Mouse (Mus musculus) neural tube, embryonic 14.5 days (tissue): ENCODE data around the gene Thada. TPM values are rescaled to one million over a fixed set of nuclear protein-coding genes. Genes with fewer than 3 reads are reported as not detected.
"Not testable (repeated sequence)": the region's sequence is repeated elsewhere in the genome, so short reads cannot be mapped to it uniquely, and the experiment has no call there.

Source experiments
- ATAC-seq: fragments of 200-750 bp; cut with Nextera tagmentation; 2 replicates; pipeline ENCODE4 v1.8.0; 2017; ENCODE audit warnings: low read depth, mild to moderate bottlenecking, moderate TSS enrichment, moderate library complexity
- H3K27ac ChIP-seq: fragments of 300-500 bp; sonication (generic); 2 replicates; pipeline ENCODE4 v1.5.1; 2014; ENCODE audit warnings: low read depth, mild to moderate bottlenecking, control low read depth, low read length, moderate library complexity, mixed read lengths
- H3K27me3 ChIP-seq: fragments of 300-500 bp; sonication (generic); 2 replicates; pipeline ENCODE4 v1.6.1; 2014; ENCODE audit warnings: low read length; ENCODE audit not compliant: control insufficient read depth, insufficient read depth
- H3K36me3 ChIP-seq: fragments of 300-500 bp; sonication (generic); 2 replicates; pipeline ENCODE4 v1.6.1; 2014; ENCODE audit warnings: low read length, mixed read lengths; ENCODE audit not compliant: control insufficient read depth, insufficient read depth
- H3K4me1 ChIP-seq: fragments of 300-500 bp; sonication (generic); 2 replicates; pipeline ENCODE4 v1.6.1; 2014; ENCODE audit warnings: low read length; ENCODE audit not compliant: control insufficient read depth, insufficient read depth
- H3K4me2 ChIP-seq: fragments of 300-500 bp; sonication (generic); 2 replicates; pipeline ENCODE4 v1.6.1; 2014; ENCODE audit warnings: mild to moderate bottlenecking, low read depth, low read length, control low read depth
- H3K4me3 ChIP-seq: fragments of 300-500 bp; sonication (generic); 2 replicates; pipeline ENCODE4 v1.5.1; 2014; ENCODE audit warnings: low read depth, low read length, control low read depth, mixed read lengths
- H3K9ac ChIP-seq: fragments of 300-500 bp; sonication (generic); replicated peaks from 2 replicates; pipeline ENCODE4 v1.6.1; 2014; ENCODE audit warnings: low read depth, mild to moderate bottlenecking, control low read depth, low read length, mixed read lengths
- H3K9me3 ChIP-seq: fragments of 300-500 bp; sonication (generic); 2 replicates; pipeline ENCODE4 v1.6.1; 2016; ENCODE audit warnings: low read length; ENCODE audit not compliant: control insufficient read depth
- WGBS: fragments of 180-500 bp; shearing (Covaris S2); extraction: QIAGEN DNeasy Blood & Tissue Kit; methylation state at CpG from one replicate; pipeline ENCODE4 v1.1.7; 2014; 5-methylcytosine and 5-hydroxymethylcytosine counted together
- polyA plus RNA-seq: library from polyadenylated mRNA; unstranded; fragments of >200 nt; fragmentation: Nextera tagmentation; extraction: Ambion mirVana; gene quantifications from 2 replicates; pipeline ENCODE4 v1.2.1, GENCODE M21; 2014

The Thada gene
- polyA plus RNA-seq, 1 experiment from 2014 or later: 12.8 TPM

DNA sequence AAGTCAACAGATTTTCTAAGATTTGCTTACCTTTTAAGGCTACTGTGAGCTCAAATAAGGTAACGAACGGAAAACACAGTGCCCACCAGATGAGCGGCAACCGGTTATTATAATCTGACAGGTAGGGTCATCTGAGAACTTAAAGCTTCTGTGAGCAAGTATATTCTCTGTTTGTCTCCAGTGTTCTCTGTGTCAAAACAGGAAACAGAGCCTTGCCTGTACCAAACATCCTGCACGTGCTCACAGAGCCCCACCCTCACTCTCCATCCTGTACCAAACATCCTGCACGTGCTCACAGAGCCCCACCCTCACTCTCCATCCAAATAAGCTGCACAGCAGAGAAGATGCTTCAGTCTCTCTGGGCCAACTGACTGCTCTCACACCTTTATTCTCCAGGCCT lies 152.5 kb downstream of the Thada start:
- ATAC-seq: no peak

GRCm38 (mm10) chr17:84306151-84306550 lies 159.9 kb downstream of the Thada start:
- Histone ChIP-seq H3K4me2 (no peak overlapping the region), H3K9ac (no peak overlapping the region), H3K36me3 (peaks cover 4% of the 10 kb centered on the region; the same call in 1 of the 2 replicates), H3K9me3 (no peaks in the 10 kb centered on the region), H3K4me3 (no peak overlapping the region), H3K27ac (no peak overlapping the region), H3K4me1 (no peaks in the 10 kb centered on the region), H3K27me3 (no peaks in the 10 kb centered on the region)
- ATAC-seq: no peak
- 92% methylated on average over 1 of the region's 1 CpGs for WGBS

More for the DNA sequence above, 152.5 kb downstream of the Thada start:
- Histone ChIP-seq H3K27me3 (no peaks in the 10 kb centered on the region), H3K4me3 (no peak overlapping the region), H3K9ac (no peak overlapping the region), H3K4me2 (no peak overlapping the region), H3K9me3 (no peaks in the 10 kb centered on the region), H3K27ac (no peak overlapping the region), H3K4me1 (peaks cover 2% of the 10 kb centered on the region; the same call in 1 of the 2 replicates), H3K36me3 (no peaks in the 10 kb centered on the region)
- 93% methylated on average over 6 of the region's 6 CpGs for WGBS

- Histone ChIP-seq H3K9me3 (no peaks in the 10 kb centered on the region), H3K9ac (no peak overlapping the region), H3K4me3 (no peak overlapping the region), H3K27ac (no peak overlapping the region), H3K36me3 (peaks cover 4% of the 10 kb centered on the region; the same call in 1 of the 2 replicates), H3K4me2 (no peak overlapping the region), H3K4me1 (no peaks in the 10 kb centered on the region), H3K27me3 (no peaks in the 10 kb centered on the region)
- ATAC-seq: no peak
- WGBS: 96% methylated on average over 5 of the region's 5 CpGs
These were observed 160.9 kb downstream of the Thada start for GRCm38 (mm10) chr17:84305074-84305473.

GRCm38 (mm10) chr17:84304141-84304540 lies 161.9 kb downstream of the Thada start:
- Histone ChIP-seq H3K4me2 (no peak overlapping the region), H3K9ac (no peak overlapping the region), H3K9me3 (no peaks in the 10 kb centered on the region), H3K4me3 (no peak overlapping the region), H3K4me1 (no peaks in the 10 kb centered on the region), H3K27me3 (no peaks in the 10 kb centered on the region), H3K27ac (no peak overlapping the region), H3K36me3 (peaks cover 4% of the 10 kb centered on the region; the same call in 1 of the 2 replicates)
- no peak for ATAC-seq
- WGBS: 88% methylated on average over 5 of the region's 5 CpGs

DNA sequence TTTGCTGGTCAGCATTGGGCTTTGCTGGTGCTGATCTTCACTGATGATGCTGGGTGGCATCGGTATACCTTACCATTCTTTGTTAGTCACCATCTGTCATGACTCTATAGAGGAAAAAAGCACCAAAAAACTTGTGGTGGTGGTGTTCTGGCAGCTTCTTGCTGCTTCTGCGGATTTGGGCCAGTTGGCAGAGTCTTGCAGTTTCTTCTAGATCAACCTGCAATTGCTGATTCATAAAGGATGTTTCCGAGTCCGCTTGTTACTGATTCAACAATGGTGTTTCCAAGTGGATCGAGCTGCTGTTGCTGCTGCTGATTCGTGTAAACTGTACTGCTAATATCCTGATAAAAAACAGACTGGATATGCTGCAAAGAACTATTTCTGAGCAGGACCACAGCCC lies 168.0 kb downstream of the Thada start:
- ATAC-seq: no peak
- Histone ChIP-seq H3K4me3 (no peak overlapping the region), H3K9me3 (no peaks in the 10 kb centered on the region), H3K9ac (no peak overlapping the region), H3K4me2 (no peak overlapping the region), H3K4me1 (no peaks in the 10 kb centered on the region), H3K27ac (no peak overlapping the region), H3K27me3 (no peaks in the 10 kb centered on the region), H3K36me3 (0 out of 2 replicates have a peak, but pooled peaks cover 4% of the 10 kb centered on the region)
- WGBS: 92% methylated on average over 6 of the region's 6 CpGs

DNA sequence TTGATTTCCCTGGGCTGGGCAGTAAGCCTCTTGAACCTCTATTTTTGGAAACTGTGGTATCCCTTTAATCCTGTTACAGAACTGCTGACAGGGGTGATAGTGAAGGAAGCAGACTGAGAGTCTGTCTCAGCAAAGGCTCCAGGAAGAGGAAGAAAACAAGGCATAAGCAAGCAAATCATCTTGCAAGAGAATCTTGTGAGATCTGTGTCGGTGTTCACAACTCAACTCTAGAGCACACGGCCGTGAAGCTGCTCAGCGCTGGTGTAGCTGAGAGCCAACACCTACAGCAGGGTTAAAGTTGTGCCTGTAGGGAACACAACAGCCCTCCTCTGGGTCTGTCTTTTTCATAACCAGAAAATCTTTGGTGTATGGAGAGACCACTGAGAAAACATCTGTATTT lies 172.8 kb downstream of the Thada start:
- no peak overlapping the region for H3K4me2 ChIP-seq
- H3K27me3 ChIP-seq: no peaks in the 10 kb centered on the region
- 88% methylated on average over 4 of the region's 4 CpGs for WGBS
- H3K9ac ChIP-seq: no peak overlapping the region
- H3K4me3 ChIP-seq: no peak overlapping the region
- no peaks in the 10 kb centered on the region for H3K9me3 ChIP-seq
- no peak overlapping the region for H3K27ac ChIP-seq
- H3K4me1 ChIP-seq: no peaks in the 10 kb centered on the region
- no peak for ATAC-seq
- 0 out of 2 replicates have a peak, but pooled peaks cover 4% of the 10 kb centered on the region for H3K36me3 ChIP-seq

DNA sequence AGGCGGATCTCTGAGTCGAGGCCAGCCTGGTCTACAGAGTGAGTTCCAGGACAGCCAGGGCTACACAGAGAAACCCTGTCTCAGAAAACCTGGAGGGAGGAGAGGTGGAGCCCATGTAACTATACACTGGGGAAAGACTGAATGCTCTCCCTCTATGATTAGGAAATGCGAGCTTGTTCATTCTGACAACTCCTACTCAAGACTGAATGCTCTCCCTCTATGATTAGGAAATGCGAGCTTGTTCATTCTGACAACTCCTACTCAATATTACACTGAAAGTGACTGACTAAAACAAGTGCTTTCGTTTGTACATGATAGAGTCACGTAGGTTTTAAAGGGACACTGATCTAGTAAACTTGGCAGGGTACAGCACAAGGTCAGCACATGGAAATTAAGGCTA lies 174.8 kb downstream of the Thada start:
- WGBS: 95% methylated on average over 6 of the region's 6 CpGs
- H3K36me3 ChIP-seq, ATAC-seq, H3K4me1 ChIP-seq, H3K9me3 ChIP-seq, H3K4me2 ChIP-seq, H3K27ac ChIP-seq, H3K9ac ChIP-seq, H3K27me3 ChIP-seq, H3K4me3 ChIP-seq: not testable (repeated sequence)

DNA sequence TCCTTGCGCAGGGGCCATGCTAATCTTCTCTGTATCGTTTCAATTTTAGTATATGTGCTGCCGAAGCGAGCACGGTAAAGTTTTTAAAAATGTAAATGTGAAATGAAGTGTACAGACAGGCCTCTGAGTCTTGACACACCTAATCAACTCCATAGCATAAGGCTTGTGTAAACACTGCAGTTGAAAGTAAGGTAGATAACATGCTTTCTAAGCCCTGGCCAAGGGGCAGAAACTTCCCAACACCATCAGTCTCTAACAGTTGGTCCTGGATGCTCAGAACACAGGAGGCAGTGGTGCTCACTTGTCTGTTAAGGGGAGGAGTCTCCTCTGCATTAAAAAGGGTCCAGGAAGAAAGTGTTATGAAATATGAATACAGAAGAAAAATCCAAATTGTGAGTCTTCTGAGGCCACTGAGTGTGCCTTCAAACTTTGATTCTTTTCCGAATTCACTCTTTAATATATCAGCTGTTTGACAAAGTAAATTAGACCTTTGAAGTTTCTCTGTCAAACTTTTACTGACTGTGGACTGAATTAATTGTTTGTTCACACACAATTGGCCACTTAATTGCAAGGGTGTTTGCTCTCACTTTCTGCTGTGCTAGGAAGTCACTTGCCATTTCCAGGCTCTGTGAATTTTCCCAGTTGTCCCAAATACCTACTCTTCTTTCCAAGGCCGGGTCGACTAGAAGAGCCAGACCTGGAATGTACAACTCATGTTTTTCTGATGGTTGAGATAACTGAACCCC lies 178.2 kb downstream of the Thada start:
- H3K9ac ChIP-seq: no peak overlapping the region
- no peak overlapping the region for H3K4me2 ChIP-seq
- H3K36me3 ChIP-seq: no peaks in the 10 kb centered on the region
- no peaks in the 10 kb centered on the region for H3K27me3 ChIP-seq
- WGBS: 94% methylated on average over 8 of the region's 8 CpGs
- H3K27ac ChIP-seq: no peak overlapping the region
- H3K4me3 ChIP-seq: no peak overlapping the region
- no peak for ATAC-seq
- H3K4me1 ChIP-seq: no peaks in the 10 kb centered on the region
- no peaks in the 10 kb centered on the region for H3K9me3 ChIP-seq

GRCm38 (mm10) chr17:84286536-84286935 lies 179.5 kb downstream of the Thada start:
- Histone ChIP-seq H3K9me3 (no peaks in the 10 kb centered on the region), H3K4me3 (no peak overlapping the region), H3K36me3 (no peaks in the 10 kb centered on the region), H3K4me1 (no peaks in the 10 kb centered on the region), H3K27ac (no peak overlapping the region), H3K4me2 (no peak overlapping the region), H3K27me3 (no peaks in the 10 kb centered on the region), H3K9ac (no peak overlapping the region)
- no peak for ATAC-seq
- 98% methylated on average over 5 of the region's 5 CpGs for WGBS
